14 mouse cellular contexts compared by ENCODE assay signal in genomic region chr14:118827283-118827904, GRCm38 (mm10). TPM values are rescaled to one million over a fixed set of nuclear protein-coding genes. Genes with fewer than 3 reads are reported as not detected.
A peak's percentile ranks its signal among the peaks of the same experiment; 100 is the strongest.
DNase-seq lines count a peak whose midpoint lies in the region; ATAC-seq lines count a peak whose summit lies in the region.
"Had no signal": no experiment of that assay in that cellular context is flagged by ENCODE, and none has a peak within 500 bp of the region (broad histone marks: within the 10 kb centered on the region; RNA-seq: fewer than 3 reads in every experiment).

No protein-coding gene starts in this region.

- H3K4me3 ChIP-seq in hindbrain, embryonic 12.5 days: no peak overlapping the region
- no peak overlapping the region for H3K4me3 ChIP-seq in hindbrain, embryonic 14.5 days (replicated peaks; ENCODE audit: low read length)
- H3K4me3 ChIP-seq in liver, embryonic 12.5 days: no peak overlapping the region
- H3K4me3 ChIP-seq: heart, adult 2 months; limb, embryonic 12.5 days had no signal

- no peak overlapping the region for H3K27ac ChIP-seq in hindbrain, embryonic 12.5 days
- no peak overlapping the region for H3K27ac ChIP-seq in hindbrain, embryonic 14.5 days
- no peak overlapping the region for H3K27ac ChIP-seq in liver, embryonic 12.5 days
- H3K27ac ChIP-seq: heart, adult 2 months; limb, embryonic 12.5 days had no signal

- H3K27me3 ChIP-seq in hindbrain, embryonic 12.5 days: no peaks in the 10 kb centered on the region
- H3K27me3 ChIP-seq in hindbrain, embryonic 14.5 days (ENCODE audit: control insufficient read depth, insufficient read depth, low read length): no peaks in the 10 kb centered on the region
- H3K27me3 ChIP-seq in liver, embryonic 12.5 days (replicated peaks): no peaks in the 10 kb centered on the region
- H3K27me3 ChIP-seq: limb, embryonic 12.5 days had no signal

- H3K9ac ChIP-seq in hindbrain, embryonic 12.5 days: no peak overlapping the region
- H3K9ac ChIP-seq in hindbrain, embryonic 14.5 days: no peak overlapping the region
- H3K9ac ChIP-seq in liver, embryonic 12.5 days: no peak overlapping the region
- H3K9ac ChIP-seq: limb, embryonic 12.5 days had no signal

- ATAC-seq in hindbrain, embryonic 12.5 days (ENCODE audit: low FRiP score): 0 out of 2 replicates have a peak, but pooled peaks have one; percentile 50
- ATAC-seq in hindbrain, embryonic 14.5 days (ENCODE audit: low FRiP score): no peak
- 0 out of 2 replicates have a peak, but pooled peaks have one; percentile 27 for ATAC-seq in granulocyte monocyte progenitor cell, adult 5-6 weeks (replicated peaks; ENCODE audit: poor library complexity, severe bottlenecking)
- ATAC-seq in activated CD4-positive, CD25-positive, alpha-beta regulatory T cell, adult 4 months: no peak
- no peak for ATAC-seq in liver, embryonic 12.5 days

- no peaks in the 10 kb centered on the region for H3K9me3 ChIP-seq in hindbrain, embryonic 12.5 days (replicated peaks)
- H3K9me3 ChIP-seq in hindbrain, embryonic 14.5 days (ENCODE audit: control insufficient read depth, low read length): no peaks in the 10 kb centered on the region
- H3K9me3 ChIP-seq in liver, embryonic 12.5 days (replicated peaks): no peaks in the 10 kb centered on the region
- H3K9me3 ChIP-seq: limb, embryonic 12.5 days had no signal

- H3K36me3 ChIP-seq in hindbrain, embryonic 12.5 days: no peaks in the 10 kb centered on the region
- H3K36me3 ChIP-seq in hindbrain, embryonic 14.5 days (replicated peaks; ENCODE audit: control insufficient read depth, insufficient read depth): no peaks in the 10 kb centered on the region
- no peaks in the 10 kb centered on the region for H3K36me3 ChIP-seq in liver, embryonic 12.5 days
- H3K36me3 ChIP-seq: limb, embryonic 12.5 days had no signal

- 16% methylated on average over 7 of the region's 7 CpGs for WGBS in hindbrain, embryonic 12.5 days
- 14% methylated on average over 7 of the region's 7 CpGs for WGBS in hindbrain, embryonic 14.5 days
- 50% methylated on average over 7 of the region's 7 CpGs for WGBS in liver, embryonic 12.5 days (ENCODE audit: insufficient replicate concordance)

- H3K4me2 ChIP-seq in hindbrain, embryonic 12.5 days (replicated peaks): no peak overlapping the region
- no peak overlapping the region for H3K4me2 ChIP-seq in hindbrain, embryonic 14.5 days (replicated peaks)
- H3K4me2 ChIP-seq in liver, embryonic 12.5 days: no peak overlapping the region
- H3K4me2 ChIP-seq: limb, embryonic 12.5 days had no signal

- DNase-seq in hindbrain, embryonic 14.5 days (ENCODE audit: low spot score): no peak
- DNase-seq in 416B (ENCODE audit: low read depth): peak; percentile 43
- DNase-seq in embryo, embryonic 9.5 days (ENCODE audit: extremely low spot score): peak; percentile 56
- no peak for DNase-seq in right cerebral cortex, postnatal 25 days
- DNase-seq: B cell, adult 2 months; cerebellum, adult 9-10 months; heart, adult 2 months; kidney, adult 9 months; layer of hippocampus, adult 9-11 months had no signal

- H3K4me1 ChIP-seq in hindbrain, embryonic 12.5 days: peaks cover 5% of the 10 kb centered on the region
- H3K4me1 ChIP-seq in hindbrain, embryonic 14.5 days (replicated peaks; ENCODE audit: control insufficient read depth, insufficient read depth, low read length): no peaks in the 10 kb centered on the region
- H3K4me1 ChIP-seq in liver, embryonic 12.5 days: 0 out of 2 replicates have a peak, but pooled peaks cover 3% of the 10 kb centered on the region
- H3K4me1 ChIP-seq: limb, embryonic 12.5 days had no signal

RNA-seq across cellular contexts. Expression of gene Cldn10, which starts 39.7 kb away (rescaled TPM):
- 1.3 and 2.5 TPM in 2 replicates for polyA plus RNA-seq in hindbrain, embryonic 12.5 days (2016; fragmentation: Nextera tagmentation; extraction: Ambion mirVana)
- polyA plus RNA-seq in hindbrain, embryonic 14.5 days (2014; fragmentation: Nextera tagmentation; extraction: Ambion mirVana): 1.7 and 2.1 TPM in 2 replicates
- total RNA-seq in granulocyte monocyte progenitor cell, adult 5-6 weeks (2014; fragmentation: Nextera tagmentation): not detected in 2 replicates
- 0.31 TPM in 1 of 2 replicates, not detected in the other for total RNA-seq in granulocyte monocyte progenitor cell, adult 5-6 weeks (2017)
- polyA plus RNA-seq in activated CD4-positive, CD25-positive, alpha-beta regulatory T cell, adult 4 months (2017; shearing (Covaris generic)): 1 to 10 TPM; 1.4 to 2.7 TPM
- 0.17 and 0.30 TPM in 2 replicates for polyA plus RNA-seq in liver, embryonic 12.5 days (2016; fragmentation: Nextera tagmentation; extraction: Ambion mirVana)

Comparison
In these comparisons a context has a peak if more than half of its experiments do, and no peak if none do; other contexts are left out.
1. ATAC-seq: peak in hindbrain, embryonic 12.5 days (single experiment) and granulocyte monocyte progenitor cell, adult 5-6 weeks (single experiment); none in hindbrain, embryonic 14.5 days (single experiment), activated CD4-positive, CD25-positive, alpha-beta regulatory T cell, adult 4 months (single experiment) and liver, embryonic 12.5 days (single experiment).
2. DNase-seq: peak in 416B (single experiment) and embryo, embryonic 9.5 days (single experiment); none in hindbrain, embryonic 14.5 days (single experiment) and right cerebral cortex, postnatal 25 days (single experiment).